8 mouse cellular contexts compared by ENCODE assay signal in the genomic region with DNA sequence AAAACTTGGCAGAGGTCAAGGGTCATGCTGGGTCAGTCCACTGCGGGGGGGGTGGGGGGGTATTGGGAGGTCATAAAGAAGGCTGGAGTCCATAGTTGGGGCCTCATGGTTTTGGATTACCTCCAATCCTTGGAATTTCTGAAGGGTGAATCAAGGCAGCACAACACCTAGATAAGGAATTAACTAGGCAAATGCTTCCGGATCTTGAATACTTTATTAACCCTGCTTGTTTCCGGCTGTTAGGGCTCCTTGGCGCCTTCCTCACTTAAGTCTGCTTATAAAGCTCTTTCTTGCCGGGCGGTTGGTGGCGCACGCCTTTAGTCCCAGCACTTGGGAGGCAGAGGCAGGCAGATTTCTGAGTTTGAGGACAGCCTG. TPM values are rescaled to one million over a fixed set of nuclear protein-coding genes. Genes with fewer than 3 reads are reported as not detected.
DNase-seq lines count a peak whose midpoint lies in the region; ATAC-seq and TF ChIP-seq lines count a peak whose summit lies in the region.

No protein-coding gene starts in this region.

- peak; percentile 10 for DNase-seq in left cerebral cortex, postnatal 4 days
- no peak for DNase-seq in left cerebral cortex, adult 18-20 months (ENCODE audit: low spot score in 2 of 2)
- DNase-seq in gastrocnemius, postnatal 25 days = peak; percentile 9
- DNase-seq in limb, embryonic 10.5 days (ENCODE audit: low spot score) = no peak
- DNase-seq in adrenal gland, postnatal 10 days = no peak
- DNase-seq in frontal cortex, postnatal 10 days (ENCODE audit: low spot score in 2 of 2) = no peak

- peak overlapping the region; percentile 98 for H3K4me3 ChIP-seq in bone marrow macrophage, adult 2 months (ENCODE audit: insufficient read depth, low read length)
- H3K4me3 ChIP-seq in limb, embryonic 10.5 days = peak overlapping the region; percentile 86
- peak overlapping the region; percentile 76 for H3K4me3 ChIP-seq in neural tube, embryonic 12.5 days

- TF ChIP-seq POLR2A in bone marrow macrophage, adult 2 months (IDR thresholded peaks at IDR 0.05; ENCODE audit: borderline replicate concordance, low read depth, low read length) = no peak

- peak overlapping the region; percentile 72 for H3K4me2 ChIP-seq in neural tube, embryonic 12.5 days (replicated peaks)

- 47% methylated on average over 8 of the region's 8 CpGs for WGBS in limb, embryonic 10.5 days
- WGBS in neural tube, embryonic 12.5 days = 43% methylated on average over 8 of the region's 8 CpGs

- peak overlapping the region; percentile 65 for H3K27ac ChIP-seq in bone marrow macrophage, adult 2 months (ENCODE audit: insufficient read depth, low read depth, low read length)
- peak overlapping the region; percentile 99 for H3K27ac ChIP-seq in limb, embryonic 10.5 days
- H3K27ac ChIP-seq in neural tube, embryonic 12.5 days = peak overlapping the region; percentile 92

- TF ChIP-seq CTCF in bone marrow macrophage, adult 2 months (IDR thresholded peaks at IDR 0.05; ENCODE audit: low read depth, low read length) = no peak

- H3K4me1 ChIP-seq in bone marrow macrophage, adult 2 months (ENCODE audit: control insufficient read depth, insufficient read depth, low read length) = peaks cover 9% of the 10 kb centered on the region
- peaks cover 22% of the 10 kb centered on the region for H3K4me1 ChIP-seq in limb, embryonic 10.5 days
- peaks cover 18% of the 10 kb centered on the region for H3K4me1 ChIP-seq in neural tube, embryonic 12.5 days

- no peak for ATAC-seq in neural tube, embryonic 12.5 days (ENCODE audit: low FRiP score, low read depth)

- H3K9ac ChIP-seq in neural tube, embryonic 12.5 days = peak overlapping the region; percentile 88

- no peaks in the 10 kb centered on the region for H3K27me3 ChIP-seq in limb, embryonic 10.5 days (ENCODE audit: low read depth, poor library complexity, severe bottlenecking)
- H3K27me3 ChIP-seq in neural tube, embryonic 12.5 days (replicated peaks) = no peaks in the 10 kb centered on the region

- no peaks in the 10 kb centered on the region for H3K9me3 ChIP-seq in limb, embryonic 10.5 days (replicated peaks)
- H3K9me3 ChIP-seq in neural tube, embryonic 12.5 days = no peaks in the 10 kb centered on the region

- peaks cover 49% of the 10 kb centered on the region for H3K36me3 ChIP-seq in limb, embryonic 10.5 days
- peaks cover 26% of the 10 kb centered on the region for H3K36me3 ChIP-seq in neural tube, embryonic 12.5 days

- intact Hi-C loops in left cerebral cortex, postnatal 4 days (cut with DNase I) = no loop called here

RNA-seq across cellular contexts. Expression of a gene that starts 1.2 kb away (rescaled TPM):
- 100 to 1,000 TPM; 113 to 128 TPM for total RNA-seq in left cerebral cortex, postnatal 4 days (2021)
- 10 to 100 TPM; 94.9 to 99.7 TPM for total RNA-seq in left cerebral cortex, adult 18-20 months (2021)
- polyA plus RNA-seq in bone marrow macrophage, adult 2 months (2012; ENCODE audit: insufficient read depth, insufficient read length, missing spikeins) = 56.4 and 58.1 TPM in 2 replicates
- 10 to 100 TPM; 46.1 to 47.6 TPM for total RNA-seq in gastrocnemius, postnatal 25 days (2021)
- polyA plus RNA-seq in limb, embryonic 10.5 days (2016; fragmentation: Nextera tagmentation; extraction: Ambion mirVana) = 70.9 and 80.4 TPM in 2 replicates
- polyA plus RNA-seq in neural tube, embryonic 12.5 days (2016; fragmentation: Nextera tagmentation; extraction: Ambion mirVana) = 72.9 and 79.9 TPM in 2 replicates
- total RNA-seq in adrenal gland, postnatal 10 days (2021) = 10 to 100 TPM; 70.0 to 94.2 TPM

RNA-seq across cellular contexts. Expression of a gene that starts 6.4 kb away (rescaled TPM):
- total RNA-seq in left cerebral cortex, postnatal 4 days (2021) = 10 to 100 TPM; 14.5 to 14.6 TPM
- 10 to 100 TPM in 1 of 2 experiments, 1 to 10 TPM in 1; 8.9 to 10.7 TPM for total RNA-seq in left cerebral cortex, adult 18-20 months (2021)
- 4.7 and 6.2 TPM in 2 replicates for polyA plus RNA-seq in bone marrow macrophage, adult 2 months (2012; ENCODE audit: insufficient read depth, insufficient read length, missing spikeins)
- 1 to 10 TPM; 4.7 to 5.2 TPM for total RNA-seq in gastrocnemius, postnatal 25 days (2021)
- 15.4 and 17.1 TPM in 2 replicates for polyA plus RNA-seq in limb, embryonic 10.5 days (2016; fragmentation: Nextera tagmentation; extraction: Ambion mirVana)
- polyA plus RNA-seq in neural tube, embryonic 12.5 days (2016; fragmentation: Nextera tagmentation; extraction: Ambion mirVana) = 14.3 and 15.0 TPM in 2 replicates
- 10 to 100 TPM; 17.9 to 28.8 TPM for total RNA-seq in adrenal gland, postnatal 10 days (2021)

RNA-seq across cellular contexts. Expression of a gene that starts 34.0 kb away (rescaled TPM):
- 10 to 100 TPM; 70.8 to 71.2 TPM for total RNA-seq in left cerebral cortex, postnatal 4 days (2021)
- total RNA-seq in left cerebral cortex, adult 18-20 months (2021) = 10 to 100 TPM; 54.5 to 57.8 TPM
- 134 and 147 TPM in 2 replicates for polyA plus RNA-seq in bone marrow macrophage, adult 2 months (2012; ENCODE audit: insufficient read depth, insufficient read length, missing spikeins)
- 10 to 100 TPM; 15.8 to 16.8 TPM for total RNA-seq in gastrocnemius, postnatal 25 days (2021)
- polyA plus RNA-seq in limb, embryonic 10.5 days (2016; fragmentation: Nextera tagmentation; extraction: Ambion mirVana) = 11.4 and 12.5 TPM in 2 replicates
- polyA plus RNA-seq in neural tube, embryonic 12.5 days (2016; fragmentation: Nextera tagmentation; extraction: Ambion mirVana) = 13.1 and 16.9 TPM in 2 replicates
- total RNA-seq in adrenal gland, postnatal 10 days (2021) = 10 to 100 TPM; 53.3 to 65.8 TPM

RNA-seq across cellular contexts. Expression of a gene that starts 48.2 kb away (rescaled TPM):
- total RNA-seq in left cerebral cortex, postnatal 4 days (2021) = 1 to 10 TPM; 6.9 to 9.3 TPM
- total RNA-seq in left cerebral cortex, adult 18-20 months (2021) = 1 to 10 TPM in 1 of 2 experiments, not detected in 1; 1.0 TPM
- 3.4 and 10.8 TPM in 2 replicates for polyA plus RNA-seq in bone marrow macrophage, adult 2 months (2012; ENCODE audit: insufficient read depth, insufficient read length, missing spikeins)
- total RNA-seq in gastrocnemius, postnatal 25 days (2021) = not detected
- polyA plus RNA-seq in limb, embryonic 10.5 days (2016; fragmentation: Nextera tagmentation; extraction: Ambion mirVana) = 3.1 and 4.1 TPM in 2 replicates
- 4.1 and 6.1 TPM in 2 replicates for polyA plus RNA-seq in neural tube, embryonic 12.5 days (2016; fragmentation: Nextera tagmentation; extraction: Ambion mirVana)
- total RNA-seq in adrenal gland, postnatal 10 days (2021) = not detected

RNA-seq across cellular contexts. Expression of a gene that starts 53.6 kb away (rescaled TPM):
- total RNA-seq in left cerebral cortex, postnatal 4 days (2021) = 10 to 100 TPM; 35.4 to 35.6 TPM
- total RNA-seq in left cerebral cortex, adult 18-20 months (2021) = 10 to 100 TPM; 24.6 to 33.0 TPM
- 67.4 and 69.0 TPM in 2 replicates for polyA plus RNA-seq in bone marrow macrophage, adult 2 months (2012; ENCODE audit: insufficient read depth, insufficient read length, missing spikeins)
- total RNA-seq in gastrocnemius, postnatal 25 days (2021) = 10 to 100 TPM; 17.3 to 17.7 TPM
- 41.0 and 46.9 TPM in 2 replicates for polyA plus RNA-seq in limb, embryonic 10.5 days (2016; fragmentation: Nextera tagmentation; extraction: Ambion mirVana)
- polyA plus RNA-seq in neural tube, embryonic 12.5 days (2016; fragmentation: Nextera tagmentation; extraction: Ambion mirVana) = 56.1 and 63.5 TPM in 2 replicates
- 10 to 100 TPM; 37.3 to 40.0 TPM for total RNA-seq in adrenal gland, postnatal 10 days (2021)

Comparison
In these comparisons a context has a peak if more than half of its experiments do, and no peak if none do; other contexts are left out.
1. DNase-seq: peak in left cerebral cortex, postnatal 4 days (single experiment) and gastrocnemius, postnatal 25 days (single experiment); none in left cerebral cortex, adult 18-20 months (0 of 2), limb, embryonic 10.5 days (single experiment), adrenal gland, postnatal 10 days (single experiment) and frontal cortex, postnatal 10 days (0 of 2).
2. Peak in every context shown above with its lines, with median percentiles within 50 percentile points of each other: H3K27ac ChIP-seq and H3K4me3 ChIP-seq.